Mouse (Mus musculus): ENCODE results near the gene Fam174b. TPM values are rescaled to one million over a fixed set of nuclear protein-coding genes. Genes with fewer than 3 reads are reported as not detected.

The Fam174b gene
- total and polyA plus RNA-seq, 3 experiments = 1.4 to 1.7 TPM; not detected in 1

- TF ChIP-seq MEF2A (IDR thresholded peaks at IDR 0.05; ENCODE audit: extremely low read depth, insufficient replicate concordance, low read depth, low read length, poor library complexity, severe bottlenecking) = no peak
- no peak for TF ChIP-seq TBP (IDR thresholded peaks at IDR 0.05; ENCODE audit: low read depth, low read length)
Observed at GRCm38 (mm10) chr7:73764679-73765078, 24.6 kb downstream of the Fam174b start (continued).

- H3K27me3 ChIP-seq (ENCODE audit: control insufficient read depth in 1 of 2, insufficient read depth in 2 of 2, low read length in 2 of 2) = no peaks in the 10 kb centered on the region; a peak in 1 of 4 replicates
- peaks cover 5 to 14% of the 10 kb centered on the region in 2 experiments for H3K4me1 ChIP-seq (ENCODE audit: control insufficient read depth in 1 of 2, insufficient read depth in 2 of 2, low read length in 2 of 2)
- peak; percentile 93 for DNase-seq (ENCODE audit: low read depth, low spot score)
- peak overlapping the region in 1 of 2 experiments; percentile 16; a peak in 3 of 4 replicates for H3K4me3 ChIP-seq (ENCODE audit: control insufficient read depth in 1 of 2, insufficient read depth in 1 of 2, low read depth in 2 of 2, low read length in 2 of 2)
- H3K36me3 ChIP-seq (ENCODE audit: control insufficient read depth in 1 of 2, insufficient read depth in 2 of 2, low read length in 2 of 2) = peaks cover 0 to 12% of the 10 kb centered on the region in 2 experiments; a peak in 2 of 4 replicates
- peak overlapping the region; percentile 96 for H3K27ac ChIP-seq (ENCODE audit: control insufficient read depth, low read depth, low read length)
- peak overlapping the region; percentile 27 for H3K9ac ChIP-seq (ENCODE audit: control insufficient read depth, low read depth, low read length, poor library complexity, severe bottlenecking)
- H3K9me3 ChIP-seq (replicated peaks; ENCODE audit: insufficient read depth, low read length) = no peaks in the 10 kb centered on the region
- no peaks in the 10 kb centered on the region for H3K79me2 ChIP-seq (ENCODE audit: control insufficient read depth, insufficient read depth, low read length, poor library complexity)
- TF ChIP-seq KAT2A (conservative IDR thresholded peaks at IDR 0.05; ENCODE audit: low read depth, low read length) (peak; percentile 48; the same call in 1 of the 2 replicates), ETS1 (IDR thresholded peaks at IDR 0.05; ENCODE audit: low read depth, low read length) (peak; percentile 97), BHLHE40 (IDR thresholded peaks at IDR 0.05; ENCODE audit: borderline replicate concordance, low read depth, low read length) (peak; percentile 73; the same call in 1 of the 2 replicates), MEF2A (IDR thresholded peaks at IDR 0.05; ENCODE audit: extremely low read depth, insufficient replicate concordance, low read depth, low read length, poor library complexity, severe bottlenecking) (peak; percentile 59; the same call in 1 of the 2 replicates), SIN3A (IDR thresholded peaks at IDR 0.05; ENCODE audit: low read length) (peak; percentile 89), USF2 (IDR thresholded peaks at IDR 0.05; ENCODE audit: borderline replicate concordance in 1 of 2, insufficient read depth in 1 of 2, low read depth in 1 of 2, low read length in 2 of 2) (no peak), MAZ (IDR thresholded peaks at IDR 0.05; ENCODE audit: low read depth, low read length) (peak; percentile 95), ZNF384 (IDR thresholded peaks at IDR 0.05; ENCODE audit: low read depth, low read length) (peak; percentile 97), POLR2A (IDR thresholded peaks at IDR 0.05; ENCODE audit: control insufficient read depth in 1 of 2, insufficient read depth in 1 of 2, low read depth in 1 of 2, low read length in 2 of 2, poor library complexity in 1 of 2) (peak in 1 of 2 experiments; percentile 46; a peak in 2 of 4 replicates), RAD21 (IDR thresholded peaks at IDR 0.05; ENCODE audit: low read depth, low read length) (no peak), CHD1 (IDR thresholded peaks at IDR 0.05; ENCODE audit: low read depth, low read length) (no peak), MYC (IDR thresholded peaks at IDR 0.05; ENCODE audit: low read depth, low read length) (peak; percentile 77), RCOR1 (IDR thresholded peaks at IDR 0.05; ENCODE audit: low read depth, low read length) (peak; percentile 89), USF1 (IDR thresholded peaks at IDR 0.05; ENCODE audit: low read depth, low read length) (peak; percentile 68; the same call in 1 of the 2 replicates), MXI1 (IDR thresholded peaks at IDR 0.05; ENCODE audit: low read depth, low read length) (peak; percentile 62), TBP (IDR thresholded peaks at IDR 0.05; ENCODE audit: low read depth, low read length) (peak; percentile 58; the same call in 1 of the 2 replicates), JUND (IDR thresholded peaks at IDR 0.05; ENCODE audit: low read depth, low read length) (0 out of 2 replicates have a peak, but pooled peaks have one; percentile 31), POLR2AphosphoS2 (IDR thresholded peaks at IDR 0.05; ENCODE audit: low read length) (peak; percentile 59; the same call in 1 of the 2 replicates), GATA1 (IDR thresholded peaks at IDR 0.05; ENCODE audit: low read depth, low read length) (peak; percentile 100), MAX (IDR thresholded peaks at IDR 0.05; ENCODE audit: low read length) (peak; percentile 46; the same call in 1 of the 2 replicates), MYB (IDR thresholded peaks at IDR 0.05; ENCODE audit: low read depth, low read length) (peak; percentile 76), TAL1 (IDR thresholded peaks at IDR 0.05; ENCODE audit: low read length) (peak; percentile 91), MAFK (IDR thresholded peaks at IDR 0.05; ENCODE audit: borderline replicate concordance, low read depth, low read length) (peak; percentile 95), GABPA (IDR thresholded peaks at IDR 0.05; ENCODE audit: low read depth, low read length) (peak; percentile 78; the same call in 1 of the 2 replicates), TCF12 (IDR thresholded peaks at IDR 0.05; ENCODE audit: low read depth, low read length) (peak; percentile 99), CHD2 (IDR thresholded peaks at IDR 0.05; ENCODE audit: low read length) (peak; percentile 54), UBTF (IDR thresholded peaks at IDR 0.05; ENCODE audit: borderline replicate concordance, insufficient read depth, low read depth, low read length) (no peak), EP300 (IDR thresholded peaks at IDR 0.05; ENCODE audit: low read depth in 1 of 2, low read length in 2 of 2) (peak; percentile 99), ZC3H11A (IDR thresholded peaks at IDR 0.05; ENCODE audit: low read depth, low read length) (no peak), ZMIZ1 (IDR thresholded peaks at IDR 0.05; ENCODE audit: low read depth, low read length) (peak; percentile 63; the same call in 1 of the 2 replicates), ZKSCAN1 (IDR thresholded peaks at IDR 0.05; ENCODE audit: low read depth, low read length) (no peak; the same call in 1 of the 2 replicates), ELF1 (IDR thresholded peaks at IDR 0.05; ENCODE audit: low read depth, low read length) (no peak; the same call in 1 of the 2 replicates)
Observed at GRCm38 (mm10) chr7:73765186-73765903, 25.2 kb downstream of the Fam174b start.
